Mouse (Mus musculus) neural tube, embryonic 11.5 days (tissue): ENCODE results near the gene Map3k11. TPM values are rescaled to one million over a fixed set of nuclear protein-coding genes. Genes with fewer than 3 reads are reported as not detected.
"Not testable (repeated sequence)": the region's sequence is repeated elsewhere in the genome, so short reads cannot be mapped to it uniquely, and the experiment has no call there.

Source experiments
- ATAC-seq: fragments of 200-750 bp; cut with Nextera tagmentation; 2 replicates; pipeline ENCODE4 v1.8.0; 2017; ENCODE audit warnings: moderate number of reproducible peaks, mild to moderate bottlenecking, moderate TSS enrichment, moderate library complexity; ENCODE audit not compliant: insufficient read depth, low FRiP score, low TSS enrichment
- DNase-seq: peaks from one replicate; pipeline ENCODE4 v3.0.0-alpha.2; 2015; ENCODE audit warnings: low spot score
- H3K27ac ChIP-seq: fragments of 300-500 bp; sonication (generic); 2 replicates; pipeline ENCODE4 v1.5.1; 2014; ENCODE audit warnings: low read depth, mild to moderate bottlenecking, low read length
- H3K27me3 ChIP-seq: fragments of 300-500 bp; sonication (generic); 2 replicates; pipeline ENCODE4 v1.6.1; 2014; ENCODE audit warnings: mild to moderate bottlenecking, low read length, mixed read lengths; ENCODE audit not compliant: control insufficient read depth, insufficient read depth
- H3K36me3 ChIP-seq: fragments of 300-500 bp; sonication (generic); 2 replicates; pipeline ENCODE4 v1.6.1; 2014; ENCODE audit warnings: mild to moderate bottlenecking, low read length, moderate library complexity, mixed read lengths; ENCODE audit not compliant: control insufficient read depth, insufficient read depth
- H3K4me1 ChIP-seq: fragments of 300-500 bp; sonication (generic); 2 replicates; pipeline ENCODE4 v1.6.1; 2014; ENCODE audit warnings: low read length, mixed read lengths; ENCODE audit not compliant: control insufficient read depth, insufficient read depth
- H3K4me2 ChIP-seq: fragments of 300-500 bp; sonication (generic); 2 replicates; pipeline ENCODE4 v1.6.1; 2014; ENCODE audit warnings: low read depth, mild to moderate bottlenecking, moderate library complexity
- H3K4me3 ChIP-seq: fragments of 300-500 bp; sonication (generic); 2 replicates; pipeline ENCODE4 v1.5.1; 2014; ENCODE audit warnings: low read depth, low read length
- H3K9ac ChIP-seq: fragments of 300-500 bp; sonication (generic); 2 replicates; pipeline ENCODE4 v1.6.1; 2014; ENCODE audit warnings: mild to moderate bottlenecking, low read length
- H3K9me3 ChIP-seq: fragments of 300-500 bp; sonication (generic); 2 replicates; pipeline ENCODE4 v1.6.1; 2016; ENCODE audit warnings: low read length; ENCODE audit not compliant: control insufficient read depth
- WGBS: fragments of 180-500 bp; shearing (Covaris S2); extraction: QIAGEN DNeasy Blood & Tissue Kit; methylation state at CpG from one replicate; pipeline ENCODE4 v1.1.7; 2014; 5-methylcytosine and 5-hydroxymethylcytosine counted together
- polyA plus RNA-seq: library from polyadenylated mRNA; unstranded; fragments of >200 nt; fragmentation: Nextera tagmentation; extraction: Ambion mirVana; gene quantifications from 2 replicates; pipeline ENCODE4 v1.2.1, GENCODE M21; 2014

Map3k11 gene
- polyA plus RNA-seq, 1 experiment from 2014 or later, result 22.0 TPM

DNA sequence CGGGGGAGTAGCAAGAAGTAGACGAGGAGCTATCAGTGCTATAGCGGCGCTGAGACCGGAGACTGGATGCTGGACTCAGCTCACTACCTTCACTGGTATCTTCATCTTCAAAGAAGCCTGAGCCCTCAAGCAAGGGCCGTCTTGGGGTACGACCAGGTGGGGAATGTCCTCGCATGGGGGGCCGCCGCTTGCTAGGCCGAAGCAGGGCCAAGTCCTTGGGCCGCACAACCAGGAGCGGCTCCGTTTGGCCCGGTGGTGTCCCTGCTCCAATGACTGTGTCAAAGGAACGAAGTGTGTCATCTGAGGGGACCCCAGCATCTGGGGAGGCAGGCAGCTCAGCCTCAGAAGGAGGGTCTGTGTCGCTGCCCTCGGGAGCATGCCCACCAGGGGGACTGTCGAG, 3.1 kb upstream of the Map3k11 start:
- peaks cover 14% of the 10 kb centered on the region for H3K4me1 ChIP-seq
- peak overlapping the region; percentile 10; the same call in 1 of the 2 replicates for H3K4me3 ChIP-seq
- H3K27me3 ChIP-seq, result no peaks in the 10 kb centered on the region
- no peaks in the 10 kb centered on the region for H3K9me3 ChIP-seq
- H3K27ac ChIP-seq, result no peak overlapping the region
- ATAC-seq (no peak), DNase-seq (no peak)
- no peak overlapping the region for H3K4me2 ChIP-seq
- peaks cover 28% of the 10 kb centered on the region for H3K36me3 ChIP-seq
- WGBS, result 93% methylated on average over 19 of the region's 19 CpGs
- no peak overlapping the region for H3K9ac ChIP-seq

DNA sequence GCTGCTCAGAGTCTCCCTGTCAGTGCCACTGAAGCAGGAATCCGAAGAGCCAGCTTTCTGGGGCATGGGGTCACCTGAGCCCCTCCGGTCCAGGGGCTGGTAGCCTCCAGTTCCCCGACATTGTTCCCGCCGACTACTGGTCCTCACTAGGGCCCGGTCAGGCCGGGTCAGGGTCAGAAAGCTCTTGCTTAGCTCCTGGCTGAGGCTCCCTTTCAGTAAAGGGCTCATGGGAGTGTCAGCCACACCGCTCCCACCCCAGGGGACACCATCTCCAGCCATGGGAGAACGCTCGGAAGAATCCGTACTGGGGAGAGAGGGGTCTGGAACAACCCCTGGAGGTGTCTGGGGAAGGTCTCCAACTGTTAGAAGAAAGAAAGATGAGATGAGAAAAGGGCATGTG, 2.7 kb upstream of the Map3k11 start:
- ATAC-seq, result no peak

DNA sequence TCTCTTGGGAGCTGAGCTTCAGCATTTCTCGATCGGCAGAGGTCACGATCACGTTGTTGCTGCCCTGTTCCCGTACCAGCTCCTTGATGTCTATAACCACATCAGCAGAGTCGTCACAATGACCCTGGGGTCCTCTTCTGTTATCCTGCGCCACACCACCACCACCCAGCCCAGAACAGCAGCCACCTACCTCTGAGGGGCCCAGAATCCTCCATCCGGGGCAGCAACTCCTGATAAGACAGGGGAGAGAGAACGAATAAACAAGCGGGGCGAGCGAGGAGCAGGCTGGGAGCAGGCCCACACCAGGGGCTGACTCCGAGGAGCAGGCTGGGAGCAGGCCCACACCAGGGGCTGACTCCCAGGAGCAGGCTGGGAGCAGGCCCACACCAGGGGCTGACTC, 2.1 kb upstream of the Map3k11 start:
- Histone ChIP-seq H3K4me3 (no peak overlapping the region), H3K9me3 (no peaks in the 10 kb centered on the region), H3K9ac (no peak overlapping the region), H3K4me1 (peaks cover 24% of the 10 kb centered on the region), H3K36me3 (peaks cover 28% of the 10 kb centered on the region), H3K27ac (no peak overlapping the region), H3K27me3 (no peaks in the 10 kb centered on the region), H3K4me2 (no peak overlapping the region)
- no peak for ATAC-seq
- 89% methylated on average over 13 of the region's 13 CpGs for WGBS
- DNase-seq, result no peak

More for the DNA sequence above, 2.7 kb upstream of the Map3k11 start:
- 94% methylated on average over 11 of the region's 11 CpGs for WGBS
- DNase-seq, result no peak
- Histone ChIP-seq H3K9me3 (no peaks in the 10 kb centered on the region), H3K4me2 (no peak overlapping the region), H3K4me3 (0 out of 2 replicates have a peak overlapping the region, but pooled peaks have one; percentile 10), H3K27me3 (no peaks in the 10 kb centered on the region), H3K9ac (no peak overlapping the region), H3K27ac (no peak overlapping the region), H3K4me1 (peaks cover 18% of the 10 kb centered on the region), H3K36me3 (peaks cover 29% of the 10 kb centered on the region)

DNA sequence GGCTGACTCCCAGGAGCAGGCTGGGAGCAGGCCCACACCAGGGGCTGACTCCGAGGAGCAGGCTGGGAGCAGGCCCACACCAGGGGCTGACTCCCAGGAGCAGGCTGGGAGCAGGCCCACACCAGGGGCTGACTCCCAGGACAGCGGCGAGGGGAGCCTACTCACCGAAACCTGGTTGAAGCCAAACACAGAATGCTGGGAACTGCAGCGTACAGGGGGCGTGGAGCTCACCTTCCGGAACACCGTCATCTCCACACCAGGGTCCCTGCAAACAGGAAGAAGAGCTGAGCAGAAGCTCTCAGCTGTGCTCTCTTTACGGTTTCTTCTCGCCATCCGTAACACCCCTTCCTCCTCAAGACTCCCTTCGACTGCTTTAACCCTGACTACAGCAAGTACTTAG, 1.6 kb upstream of the Map3k11 start:
- H3K4me1 ChIP-seq, result peaks cover 29% of the 10 kb centered on the region
- H3K36me3 ChIP-seq, result peaks cover 27% of the 10 kb centered on the region
- WGBS, result 90% methylated on average over 12 of the region's 12 CpGs
- H3K4me2 ChIP-seq, result peak overlapping the region; percentile 99
- H3K27me3 ChIP-seq, H3K9me3 ChIP-seq, DNase-seq, H3K4me3 ChIP-seq, ATAC-seq, H3K27ac ChIP-seq: not testable (repeated sequence)
- 0 out of 2 replicates have a peak overlapping the region, but pooled peaks have one; percentile 26 for H3K9ac ChIP-seq

DNA sequence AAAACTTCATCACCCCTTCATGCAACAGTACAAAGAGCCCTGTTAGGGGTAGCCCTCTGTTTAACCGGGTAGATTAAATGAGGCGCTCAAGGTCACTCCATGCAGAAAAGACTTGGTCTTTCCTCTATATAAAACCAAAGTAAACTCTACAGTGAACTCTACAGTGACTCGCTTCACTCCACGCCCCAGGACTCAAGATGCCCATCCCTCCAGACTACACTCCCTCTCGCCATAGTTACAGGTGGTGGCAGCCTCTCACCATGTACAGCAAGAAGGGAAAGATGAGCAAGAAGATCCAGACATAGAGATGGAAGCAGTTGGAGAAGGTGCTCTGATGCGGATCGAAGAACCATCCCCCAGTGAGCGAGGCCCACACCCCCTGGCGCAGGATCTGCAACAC, 804 bp upstream of the Map3k11 start:
- DNase-seq (no peak), ATAC-seq (no peak; the same call in 1 of the 2 replicates)
- 24% methylated on average over 9 of the region's 9 CpGs for WGBS
- H3K36me3 ChIP-seq, result peaks cover 27% of the 10 kb centered on the region
- peaks cover 31% of the 10 kb centered on the region for H3K4me1 ChIP-seq
- no peaks in the 10 kb centered on the region for H3K9me3 ChIP-seq
- no peaks in the 10 kb centered on the region for H3K27me3 ChIP-seq
- H3K27ac ChIP-seq, result peak overlapping the region; percentile 72
- peak overlapping the region; percentile 67 for H3K9ac ChIP-seq
- peak overlapping the region; percentile 99 for H3K4me2 ChIP-seq
- H3K4me3 ChIP-seq, result peak overlapping the region; percentile 79

DNA sequence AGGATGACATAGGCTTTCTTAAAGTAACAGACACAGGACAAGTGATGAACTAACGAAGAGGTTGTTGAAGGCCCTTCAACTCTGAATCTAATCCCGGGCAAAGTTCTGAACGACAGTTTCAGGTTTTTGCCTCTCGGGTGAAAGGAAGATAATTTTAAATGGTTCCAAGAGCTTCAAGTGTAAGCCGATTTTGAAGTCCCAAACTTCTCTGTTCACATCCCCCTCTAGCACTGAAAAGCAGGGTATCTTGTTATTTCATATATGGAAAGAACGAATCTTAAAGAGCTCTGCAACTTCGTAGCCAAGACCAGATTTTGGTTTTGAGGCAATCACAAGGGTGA, 516 bp downstream of the Map3k11 start:
- WGBS, result 1% methylated on average over 7 of the region's 7 CpGs
- peak overlapping the region; percentile 80 for H3K9ac ChIP-seq
- H3K36me3 ChIP-seq, result peaks cover 17% of the 10 kb centered on the region
- DNase-seq (no peak), ATAC-seq (no peak)
- no peaks in the 10 kb centered on the region for H3K27me3 ChIP-seq
- H3K4me1 ChIP-seq, result peaks cover 31% of the 10 kb centered on the region
- H3K4me3 ChIP-seq, result peak overlapping the region; percentile 79
- H3K27ac ChIP-seq, result peak overlapping the region; percentile 78; the same call in 1 of the 2 replicates
- peak overlapping the region; percentile 99 for H3K4me2 ChIP-seq
- H3K9me3 ChIP-seq, result no peaks in the 10 kb centered on the region

DNA sequence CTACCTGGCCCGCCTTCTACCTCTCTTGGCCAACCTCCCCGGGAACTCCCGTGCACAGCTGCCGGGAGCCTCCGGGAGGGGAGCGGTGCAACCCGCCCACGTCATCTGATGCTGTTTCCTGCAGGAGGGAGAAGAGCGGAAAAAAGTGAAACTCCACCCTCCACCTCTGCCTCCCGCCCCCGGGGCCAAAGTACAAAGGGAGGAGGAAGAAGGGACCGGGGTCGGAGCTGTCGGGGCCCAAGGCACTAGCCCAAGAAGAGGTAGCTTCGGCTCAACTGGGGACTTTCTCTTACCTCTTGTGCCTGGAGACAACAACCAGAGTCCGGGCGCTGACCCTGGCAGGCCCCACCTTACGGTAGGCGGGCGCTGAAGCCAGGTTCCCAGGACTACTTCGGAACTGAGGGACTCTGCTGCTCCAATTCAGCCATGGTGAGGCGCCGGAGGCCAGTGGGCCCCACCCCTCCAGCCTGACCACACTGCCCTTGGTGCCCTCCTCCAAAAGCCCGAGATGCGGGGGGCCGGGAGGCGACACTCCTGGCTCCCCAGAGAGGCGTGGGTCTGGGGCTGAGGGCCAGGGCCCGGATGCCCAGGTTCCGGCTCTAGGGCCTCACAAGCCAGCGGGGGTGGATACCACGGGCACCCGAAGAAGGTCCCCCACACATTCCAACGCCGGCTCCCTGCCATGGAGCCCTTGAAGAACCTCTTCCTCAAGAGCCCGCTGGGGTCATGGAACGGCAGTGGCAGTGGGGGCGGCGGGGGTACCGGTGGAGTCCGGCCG, 1.2 kb downstream of the Map3k11 start:
- H3K4me2 ChIP-seq, result peak overlapping the region; percentile 99
- 11% methylated on average over 42 of the region's 42 CpGs for WGBS
- H3K4me1 ChIP-seq, result peaks cover 31% of the 10 kb centered on the region
- H3K27me3 ChIP-seq, result no peaks in the 10 kb centered on the region
- DNase-seq, result peak; percentile 76
- peak overlapping the region; percentile 78 for H3K27ac ChIP-seq
- H3K4me3 ChIP-seq, result peak overlapping the region; percentile 79
- H3K36me3 ChIP-seq, result peaks cover 12% of the 10 kb centered on the region
- no peaks in the 10 kb centered on the region for H3K9me3 ChIP-seq
- H3K9ac ChIP-seq, result peak overlapping the region; percentile 80
- ATAC-seq, result 0 out of 2 replicates have a peak, but pooled peaks have one; percentile 17

DNA sequence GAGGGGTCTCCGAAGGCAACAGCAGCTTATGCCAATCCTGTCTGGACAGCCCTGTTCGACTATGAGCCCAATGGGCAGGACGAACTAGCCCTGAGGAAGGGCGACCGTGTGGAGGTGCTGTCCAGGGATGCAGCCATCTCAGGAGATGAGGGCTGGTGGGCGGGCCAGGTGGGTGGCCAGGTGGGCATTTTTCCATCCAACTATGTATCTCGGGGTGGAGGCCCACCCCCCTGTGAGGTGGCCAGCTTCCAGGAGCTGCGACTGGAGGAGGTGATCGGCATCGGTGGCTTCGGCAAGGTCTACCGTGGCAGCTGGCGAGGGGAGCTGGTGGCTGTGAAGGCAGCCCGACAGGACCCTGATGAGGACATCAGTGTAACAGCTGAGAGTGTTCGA, 1.8 kb downstream of the Map3k11 start:
- Histone ChIP-seq H3K4me3 (peak overlapping the region; percentile 79), H3K9me3 (no peaks in the 10 kb centered on the region), H3K36me3 (peaks cover 6% of the 10 kb centered on the region), H3K27ac (peak overlapping the region; percentile 78), H3K27me3 (no peaks in the 10 kb centered on the region), H3K4me1 (peaks cover 34% of the 10 kb centered on the region), H3K9ac (peak overlapping the region; percentile 80), H3K4me2 (peak overlapping the region; percentile 99)
- WGBS, result 76% methylated on average over 15 of the region's 15 CpGs
- DNase-seq (no peak), ATAC-seq (no peak)

DNA sequence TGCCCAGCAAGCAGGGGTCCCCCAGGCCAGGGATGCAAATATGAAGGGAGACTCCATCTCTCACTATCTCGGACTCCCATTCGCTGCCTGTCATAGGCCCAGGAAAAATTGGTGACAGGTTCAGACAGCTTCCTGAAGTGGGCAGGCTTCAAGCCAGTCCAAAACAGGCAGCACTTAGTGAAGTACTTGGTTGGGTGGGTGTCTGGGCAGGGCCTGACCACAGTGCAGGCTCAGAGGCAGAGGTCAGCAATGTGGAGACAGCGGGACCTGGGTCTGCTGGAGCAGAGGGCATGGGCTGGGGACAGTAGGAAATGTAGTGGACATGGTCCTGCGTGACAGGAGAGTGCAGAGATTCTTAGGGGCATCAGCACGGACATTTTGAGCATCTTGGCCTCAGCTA, 3.1 kb downstream of the Map3k11 start:
- H3K27me3 ChIP-seq, result no peaks in the 10 kb centered on the region
- no peaks in the 10 kb centered on the region for H3K9me3 ChIP-seq
- 89% methylated on average over 5 of the region's 5 CpGs for WGBS
- H3K4me2 ChIP-seq, result peak overlapping the region; percentile 99
- ATAC-seq, result no peak
- H3K9ac ChIP-seq, result peak overlapping the region; percentile 54
- H3K27ac ChIP-seq, result 0 out of 2 replicates have a peak overlapping the region, but pooled peaks have one; percentile 14
- peaks cover 34% of the 10 kb centered on the region for H3K4me1 ChIP-seq
- H3K4me3 ChIP-seq, result peak overlapping the region; percentile 12
- DNase-seq, result no peak
- peaks cover 4% of the 10 kb centered on the region for H3K36me3 ChIP-seq
